Mouse (Mus musculus) intestine, embryonic 16.5 days (tissue): ENCODE measurements around the gene Ndufs5. TPM values are rescaled to one million over a fixed set of nuclear protein-coding genes. Genes with fewer than 3 reads are reported as not detected.
A peak's percentile ranks its signal among the peaks of the same experiment; 100 is the strongest.

Experiments used
- ATAC-seq: fragments of 200-750 bp; cut with Nextera tagmentation; 2 replicates; pipeline ENCODE4 v1.8.0; 2017; ENCODE audit warnings: moderate TSS enrichment, moderate library complexity
- H3K27ac ChIP-seq: fragments of 300-500 bp; sonication (generic); 2 replicates; pipeline ENCODE4 v1.5.1; 2014; ENCODE audit warnings: mild to moderate bottlenecking, low read length
- H3K27me3 ChIP-seq: fragments of 300-500 bp; sonication (generic); replicated peaks from 2 replicates; pipeline ENCODE4 v1.6.1; 2014; ENCODE audit warnings: low read length, control low read depth, mixed read lengths; ENCODE audit not compliant: control insufficient read depth, insufficient read depth
- H3K36me3 ChIP-seq: fragments of 300-500 bp; sonication (generic); 2 replicates; pipeline ENCODE4 v1.6.1; 2014; ENCODE audit warnings: low read length, control low read depth; ENCODE audit not compliant: control insufficient read depth, insufficient read depth
- H3K4me1 ChIP-seq: fragments of 300-500 bp; sonication (generic); 2 replicates; pipeline ENCODE4 v1.6.1; 2014; ENCODE audit warnings: low read length, control low read depth, mixed read lengths; ENCODE audit not compliant: control insufficient read depth, insufficient read depth
- H3K4me2 ChIP-seq: fragments of 300-500 bp; sonication (generic); 2 replicates; pipeline ENCODE4 v1.6.1; 2014; ENCODE audit warnings: low read depth, low read length, control low read depth
- H3K4me3 ChIP-seq: fragments of 300-500 bp; sonication (generic); 2 replicates; pipeline ENCODE4 v1.5.1; 2014; ENCODE audit warnings: mild to moderate bottlenecking, low read length
- H3K9ac ChIP-seq: fragments of 300-500 bp; sonication (generic); 2 replicates; pipeline ENCODE4 v1.6.1; 2014; ENCODE audit warnings: low read depth, low read length
- H3K9me3 ChIP-seq: fragments of 300-500 bp; sonication (generic); 2 replicates; pipeline ENCODE4 v1.6.1; 2016; ENCODE audit warnings: low read length, control low read depth; ENCODE audit not compliant: control insufficient read depth
- WGBS: fragments of 180-500 bp; shearing (Covaris S2); extraction: QIAGEN DNeasy Blood & Tissue Kit; methylation state at CpG from one replicate; pipeline ENCODE4 v1.1.7; 2014; 5-methylcytosine and 5-hydroxymethylcytosine counted together
- polyA plus RNA-seq: library from polyadenylated mRNA; unstranded; fragments of >200 nt; fragmentation: Nextera tagmentation; extraction: Ambion mirVana; gene quantifications from 2 replicates; pipeline ENCODE4 v1.2.1, GENCODE M21; 2015

Gene Ndufs5
- polyA plus RNA-seq, 1 experiment from 2014 or later = 330 TPM

DNA sequence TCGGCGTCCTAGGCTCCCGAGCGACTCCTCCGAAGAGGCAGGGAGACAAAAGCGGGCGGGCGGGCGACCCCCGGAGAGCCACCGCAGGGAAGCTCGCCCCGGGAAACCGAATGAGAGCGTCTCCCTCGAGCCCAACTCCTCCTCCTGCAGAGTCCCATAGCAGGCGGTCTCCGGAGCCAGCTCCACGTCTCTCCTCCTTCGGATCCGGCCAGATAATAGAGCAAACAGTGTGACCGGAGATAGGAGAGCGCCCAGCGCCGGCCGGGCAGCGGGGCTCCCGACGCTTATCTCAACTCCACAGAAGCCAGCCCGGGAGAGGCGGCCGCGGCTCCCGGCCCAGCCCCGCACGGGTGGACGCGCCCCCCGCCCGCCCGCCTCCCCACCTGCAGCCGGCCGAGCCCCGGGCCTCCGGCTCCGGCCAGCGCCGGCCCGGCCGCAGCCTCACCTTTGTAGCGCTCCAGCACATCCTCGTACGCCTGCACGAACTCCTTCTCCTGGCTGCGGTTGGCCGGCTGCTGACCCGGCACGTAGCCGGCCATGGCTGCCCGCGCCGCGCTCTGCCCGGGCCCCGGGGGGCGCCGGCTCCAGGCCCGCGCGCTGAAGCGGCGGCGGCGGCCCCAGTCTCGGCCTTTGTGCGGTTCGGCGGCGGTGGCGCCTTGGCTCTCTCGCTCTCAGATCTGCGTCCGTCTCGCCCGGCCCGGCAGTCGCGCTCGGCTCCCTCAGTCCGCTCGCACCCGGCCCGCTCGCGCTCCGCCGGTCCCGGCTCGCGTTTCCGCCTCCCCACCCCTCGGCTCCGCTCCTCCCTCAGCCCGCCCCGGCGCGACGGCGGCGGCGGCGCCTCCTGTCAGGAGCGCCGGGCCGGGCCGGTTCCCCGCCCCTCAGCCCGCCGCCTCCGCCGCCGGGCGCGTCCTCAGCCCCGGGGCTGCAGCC, 53.7 kb downstream of the Ndufs5 start:
- WGBS = under 1% methylated on average over 112 of the region's 125 CpGs
- Histone ChIP-seq H3K4me1 (peaks cover 17% of the 10 kb centered on the region), H3K4me3 (peak overlapping the region; percentile 98), H3K4me2 (peak overlapping the region; percentile 92), H3K9ac (peak overlapping the region; percentile 88), H3K36me3 (no peaks in the 10 kb centered on the region), H3K27ac (peak overlapping the region; percentile 97), H3K27me3 (no peaks in the 10 kb centered on the region), H3K9me3 (no peaks in the 10 kb centered on the region)
- ATAC-seq = peak; percentile 91

DNA sequence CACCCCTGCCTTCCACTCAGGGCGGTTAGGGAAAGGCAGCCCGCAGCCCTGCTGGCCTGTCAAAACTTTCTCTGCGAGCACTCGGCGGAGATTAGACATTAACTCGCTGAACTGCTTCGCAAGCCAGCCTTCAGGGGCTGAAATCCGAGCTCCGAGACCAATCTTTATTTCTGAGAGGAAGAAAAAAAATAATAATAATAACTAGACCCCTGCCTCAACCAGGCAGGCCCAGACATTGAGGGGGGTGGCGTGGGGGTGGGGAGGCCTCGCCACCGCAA, 54.4 kb downstream of the Ndufs5 start:
- under 1% methylated on average over 12 of the region's 12 CpGs for WGBS
- Histone ChIP-seq H3K4me2 (peak overlapping the region; percentile 92), H3K4me3 (peak overlapping the region; percentile 98), H3K27me3 (no peaks in the 10 kb centered on the region), H3K27ac (peak overlapping the region; percentile 97), H3K9ac (peak overlapping the region; percentile 88), H3K4me1 (peaks cover 17% of the 10 kb centered on the region), H3K36me3 (no peaks in the 10 kb centered on the region), H3K9me3 (no peaks in the 10 kb centered on the region)
- peak; percentile 38 for ATAC-seq

DNA sequence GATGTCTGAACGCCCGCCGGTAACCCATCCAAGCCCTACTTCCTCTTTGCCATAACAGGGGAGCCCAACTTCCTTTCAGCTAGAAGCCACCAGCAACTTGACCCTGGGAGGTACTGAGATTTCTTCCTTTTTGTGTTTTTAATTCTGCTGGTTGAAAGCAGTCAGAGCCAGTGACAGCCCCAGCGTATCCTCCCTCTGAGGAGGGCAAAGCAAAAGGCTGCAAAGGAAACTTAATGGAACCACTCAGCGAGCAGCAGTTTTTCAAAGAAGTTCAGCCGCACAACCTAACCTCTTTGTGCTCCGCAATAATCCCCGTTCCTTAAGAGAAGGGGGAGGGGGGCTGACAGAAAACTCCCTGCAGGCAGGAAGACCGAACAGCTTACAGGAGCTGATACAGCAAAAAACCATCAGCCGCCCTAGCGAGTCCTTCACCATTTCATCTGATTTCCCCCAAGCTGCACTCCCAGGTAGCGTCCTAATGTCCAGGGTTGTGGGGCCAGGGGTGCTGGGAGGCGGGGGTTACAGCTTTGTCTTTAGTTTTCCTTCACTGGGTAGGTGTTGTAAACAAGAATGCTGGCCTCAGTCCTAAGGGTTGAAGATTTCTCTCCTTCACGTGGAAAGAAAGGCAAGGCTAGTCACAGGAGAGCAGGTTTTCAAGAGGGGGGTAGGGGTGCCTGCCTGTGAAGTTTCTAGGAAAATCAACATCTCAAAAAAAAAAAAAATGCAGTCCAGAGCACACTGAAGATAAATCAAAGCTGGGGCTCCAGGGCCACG, 54.9 kb downstream of the Ndufs5 start:
- WGBS = 10% methylated on average over 15 of the region's 15 CpGs
- H3K9me3 ChIP-seq = no peaks in the 10 kb centered on the region
- peaks cover 17% of the 10 kb centered on the region for H3K4me1 ChIP-seq
- H3K27ac ChIP-seq = peak overlapping the region; percentile 97
- H3K27me3 ChIP-seq = no peaks in the 10 kb centered on the region
- H3K4me3 ChIP-seq = peak overlapping the region; percentile 98
- no peak for ATAC-seq
- H3K4me2 ChIP-seq = peak overlapping the region; percentile 92
- no peaks in the 10 kb centered on the region for H3K36me3 ChIP-seq
- peak overlapping the region; percentile 88 for H3K9ac ChIP-seq

Other genes with a start within 250 kb of the Ndufs5 start
- 18.9 and 19.7 TPM in 2 replicates for gene Macf1, start 33.8 kb downstream of the Ndufs5 start, polyA plus RNA-seq
- 35.7 and 36.2 TPM in 2 replicates for gene Akirin1, start 32.1 kb upstream of the Ndufs5 start, polyA plus RNA-seq
- gene Rhbdl2, start 69.7 kb upstream of the Ndufs5 start, polyA plus RNA-seq = 2.6 and 4.3 TPM in 2 replicates
- gene 4933427I04Rik, start 141.5 kb upstream of the Ndufs5 start, polyA plus RNA-seq = not detected in 2 replicates
- gene Mycbp, start 186.6 kb upstream of the Ndufs5 start, polyA plus RNA-seq = 98.0 and 99.7 TPM in 2 replicates
- gene Rragc, start 199.2 kb upstream of the Ndufs5 start, polyA plus RNA-seq = 52.2 and 52.5 TPM in 2 replicates
- not detected in 2 replicates for gene 4930535I16Rik, start 199.8 kb upstream of the Ndufs5 start, polyA plus RNA-seq